Mouse (Mus musculus) liver, embryonic 14.5 days (tissue): Measurements from ENCODE around the gene Ccdc162.

ENCODE experiments used
- CTCF ChIP-seq: IDR thresholded peaks from 2 replicates; pipeline ENCODE4 v1.5.1; 2016; ENCODE audit warnings: antibody characterized with exemption, low read depth, control low read depth
- EP300 ChIP-seq: IDR thresholded peaks from 2 replicates; pipeline ENCODE4 v1.6.1; 2016; ENCODE audit warnings: antibody characterized with exemption, low read depth

DNA sequence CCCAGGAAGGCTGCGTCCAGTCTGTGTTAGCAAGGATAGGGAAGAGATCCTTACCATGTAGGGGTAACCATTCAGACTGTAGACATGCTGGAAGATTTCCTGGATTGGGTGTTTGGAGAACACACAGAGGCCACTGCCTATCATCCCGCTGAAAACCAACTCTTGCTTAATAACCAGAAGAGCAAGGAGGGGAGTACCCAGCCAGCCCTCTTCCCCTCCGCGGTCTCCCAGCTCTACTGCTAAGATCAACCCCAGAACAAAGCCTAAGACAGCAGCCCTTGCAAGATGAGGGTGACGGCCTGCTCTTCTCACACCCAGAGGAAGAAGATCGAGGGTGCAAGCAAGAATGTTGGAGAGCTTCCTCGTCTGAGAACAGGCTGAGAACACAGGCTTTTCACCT lies 227.6 kb downstream of the Ccdc162 start:
- no peak for TF ChIP-seq EP300
- TF ChIP-seq CTCF, result no peak
